Mouse (Mus musculus): ENCODE results near the gene Popdc2.

DNA sequence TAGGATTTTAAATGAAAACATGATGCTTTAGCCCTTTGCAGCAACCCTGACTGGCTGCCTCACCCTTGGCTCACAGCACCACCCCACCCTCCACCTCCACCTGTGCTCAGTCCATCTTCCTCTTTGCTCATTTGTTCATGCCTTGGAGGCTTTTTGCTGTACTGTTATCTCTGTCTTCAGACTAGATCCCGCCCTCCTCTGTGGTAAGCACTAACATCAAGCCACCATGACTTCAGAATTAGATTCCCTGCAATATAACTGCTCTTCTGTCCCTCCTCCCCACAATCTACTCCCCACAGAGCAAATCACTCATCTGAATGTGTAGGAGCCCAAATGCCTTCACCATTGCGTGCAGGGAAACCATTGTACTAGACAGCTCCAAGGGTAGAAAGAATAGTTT is 21.7 kb downstream of the Popdc2 start:
- TF ChIP-seq POLR2A (IDR thresholded peaks at IDR 0.05; ENCODE audit: insufficient read depth, low read depth, low read length) (no peak), CTCF (IDR thresholded peaks at IDR 0.05; ENCODE audit: insufficient read depth, low read depth, low read length) (no peak)
